Comparison of ENCODE assay signal across 22 mouse cellular contexts in the genomic region with DNA sequence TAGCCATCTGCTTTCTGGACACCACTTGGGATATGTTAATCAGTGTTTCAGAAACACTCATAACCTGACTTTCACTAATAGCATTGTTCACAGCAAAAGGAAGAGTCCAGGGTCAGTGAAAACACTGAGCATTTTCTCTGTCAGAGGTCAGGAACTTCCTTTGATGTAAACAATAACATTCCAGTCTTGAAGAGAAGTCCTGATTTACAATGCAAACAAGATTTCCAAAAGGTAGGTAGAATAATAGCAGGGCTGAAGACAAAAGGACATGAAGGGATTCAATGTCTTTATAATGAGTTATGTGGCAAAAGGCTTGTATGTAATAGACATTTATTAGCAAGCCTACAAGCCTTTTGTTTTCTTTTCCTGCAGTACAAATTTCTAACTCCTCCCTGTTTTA.
"Had no signal": no experiment of that assay in that cellular context is flagged by ENCODE, and none has a peak within 500 bp of the region (broad histone marks: within the 10 kb centered on the region; RNA-seq: fewer than 3 reads in every experiment).

No protein-coding gene starts in this region.

- H3K4me3 ChIP-seq: kidney, embryonic 15.5 days; limb, embryonic 12.5 days; limb, embryonic 15.5 days; liver, embryonic 12.5 days; liver, embryonic 15.5 days; lung, embryonic 15.5 days; megakaryocyte, embryonic 14.5 days; stomach, embryonic 15.5 days had no signal

- DNase-seq: kidney, adult 11 months; kidney, adult 8-10 months; kidney, postnatal 10 days; kidney, postnatal 36 days; left cerebral cortex, postnatal 4 days; lung, adult 18-20 months; lung, postnatal 10 days; lung, postnatal 36 days; midbrain, embryonic 14.5 days; right cerebral cortex, adult 18-20 months; right cerebral cortex, postnatal 14 days; right cerebral cortex, postnatal 4 days; spleen, adult 18-20 months; thymus, postnatal 25 days had no signal

- H3K27ac ChIP-seq: kidney, embryonic 15.5 days; limb, embryonic 12.5 days; limb, embryonic 15.5 days; liver, embryonic 12.5 days; liver, embryonic 15.5 days; lung, embryonic 15.5 days; stomach, embryonic 15.5 days had no signal
